Mouse (Mus musculus): ENCODE data around the gene Nceh1.

The Nceh1 gene

GRCm38 (mm10) chr3:27191856-27192255 is 9.1 kb downstream of the Nceh1 start:
- no peak for DNase-seq

DNA sequence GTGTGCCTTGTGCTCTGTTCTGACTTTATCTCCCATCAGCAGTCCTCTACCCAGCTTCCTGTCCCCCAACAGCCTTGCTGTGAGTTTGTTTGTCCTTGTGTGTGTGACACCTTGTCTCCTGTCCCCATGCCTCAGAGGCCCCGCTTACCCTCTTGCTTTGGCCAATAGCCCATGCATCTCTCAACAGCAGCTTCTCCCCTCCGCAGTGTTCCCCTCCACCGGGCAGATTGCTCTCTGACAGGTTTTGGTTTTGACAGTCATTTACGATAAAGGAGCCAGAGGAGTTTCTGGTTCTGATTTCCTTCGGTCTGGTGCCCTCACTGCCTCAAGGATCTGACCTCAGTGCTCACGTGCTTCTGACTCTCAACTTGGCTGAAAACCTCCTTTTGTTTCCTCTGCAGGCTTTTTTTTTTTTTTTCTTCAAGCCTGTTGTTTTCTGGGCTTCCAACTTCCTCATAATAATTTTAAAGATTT is 11.1 kb downstream of the Nceh1 start:
- peak; percentile 68 for DNase-seq

DNA sequence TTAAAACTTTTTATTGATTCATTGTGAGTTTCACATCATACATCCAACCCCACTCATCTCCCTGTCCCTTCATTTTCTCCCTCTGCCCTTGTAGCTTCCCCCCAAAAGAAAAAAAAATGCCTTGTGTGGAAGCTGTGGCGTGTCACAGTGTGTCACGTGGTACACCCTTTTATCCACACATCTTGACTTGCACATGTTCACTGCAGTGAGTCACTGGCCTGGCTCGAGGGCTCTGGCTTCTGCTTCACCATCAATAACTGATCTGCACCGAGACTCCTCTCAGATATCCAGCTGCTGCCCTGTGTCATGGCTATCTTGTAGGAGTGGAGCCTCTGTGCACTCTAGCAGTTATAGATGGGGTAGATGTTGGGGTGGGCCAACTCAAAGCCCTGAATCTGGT is 12.4 kb downstream of the Nceh1 start:
- no peak for DNase-seq

- DNase-seq, result no peak
Observed at GRCm38 (mm10) chr3:27195573-27196227, 12.9 kb downstream of the Nceh1 start.

- DNase-seq, result no peak
Observed at GRCm38 (mm10) chr3:27196529-27196928, 13.8 kb downstream of the Nceh1 start.

DNA sequence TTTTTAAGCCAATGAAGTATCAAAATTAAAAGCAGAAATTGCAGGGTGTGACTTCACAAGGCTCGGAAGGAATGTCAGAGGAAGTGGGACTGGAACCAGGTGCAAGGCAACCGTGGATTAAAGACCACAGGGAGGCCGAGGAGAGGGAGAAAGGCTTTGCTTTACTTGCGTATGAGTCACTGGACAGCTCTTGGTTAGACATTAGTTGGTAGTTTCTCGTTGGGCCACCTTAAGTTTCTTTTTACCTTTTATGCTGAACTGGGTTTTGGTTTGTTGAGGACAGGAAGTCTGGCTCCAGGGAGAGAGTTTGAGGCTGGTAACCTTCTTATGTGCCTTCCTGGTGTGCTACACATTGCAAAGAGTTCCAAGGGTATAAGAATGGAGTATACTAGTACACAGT is 15.1 kb downstream of the Nceh1 start:
- DNase-seq, result no peak

DNA sequence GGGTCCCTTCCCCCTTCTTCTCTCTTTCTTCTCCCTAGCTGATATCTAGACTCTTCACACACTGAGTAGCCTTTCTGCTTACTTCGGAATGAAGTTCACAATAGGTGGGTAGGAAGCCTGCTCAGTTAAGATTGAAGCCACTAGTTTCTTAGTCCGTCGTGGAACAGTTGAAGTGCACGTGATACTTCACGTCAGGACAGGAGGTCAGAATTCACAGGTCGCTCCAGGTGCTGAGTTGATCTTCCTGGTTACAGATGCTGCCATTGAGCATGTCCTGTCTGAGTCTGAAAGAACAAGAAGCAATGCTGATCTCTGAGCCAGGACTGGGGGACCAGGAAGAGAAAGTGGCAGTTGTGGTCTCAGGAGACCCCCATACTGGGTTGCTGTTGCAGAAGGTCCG is 16.4 kb downstream of the Nceh1 start:
- no peak for DNase-seq

DNA sequence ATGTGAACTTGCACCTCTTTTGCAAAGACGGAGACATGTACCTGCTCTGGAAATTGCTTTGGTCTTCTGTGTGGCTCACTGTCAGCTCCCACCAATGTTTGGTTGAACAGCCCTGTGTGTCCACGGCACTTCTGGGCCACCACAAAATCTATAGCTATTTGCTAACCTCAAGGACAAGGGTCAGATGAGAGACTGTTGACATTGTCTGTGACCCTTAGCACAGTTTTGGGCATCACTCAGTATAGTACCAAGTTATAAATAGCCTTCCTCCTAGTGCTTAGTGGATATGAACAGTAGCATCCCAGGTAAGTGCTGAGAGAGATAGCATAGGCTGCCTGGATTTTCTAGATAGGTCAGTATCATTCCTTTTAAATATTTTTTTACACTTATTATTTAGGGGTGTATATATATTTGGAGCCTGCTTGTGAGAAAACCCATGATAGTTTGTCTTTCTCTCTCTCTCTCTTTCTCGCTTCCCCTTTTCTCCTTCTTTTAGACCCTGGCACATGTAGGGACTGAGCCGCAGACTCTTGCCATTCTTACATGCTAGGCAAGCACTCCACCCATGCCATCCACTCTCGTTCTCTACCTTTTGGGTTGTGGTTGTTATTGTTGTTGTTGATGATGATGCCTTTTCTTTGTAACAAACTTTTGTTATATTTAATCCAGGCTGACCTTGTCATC is 19.1 kb downstream of the Nceh1 start:
- DNase-seq, result no peak

DNA sequence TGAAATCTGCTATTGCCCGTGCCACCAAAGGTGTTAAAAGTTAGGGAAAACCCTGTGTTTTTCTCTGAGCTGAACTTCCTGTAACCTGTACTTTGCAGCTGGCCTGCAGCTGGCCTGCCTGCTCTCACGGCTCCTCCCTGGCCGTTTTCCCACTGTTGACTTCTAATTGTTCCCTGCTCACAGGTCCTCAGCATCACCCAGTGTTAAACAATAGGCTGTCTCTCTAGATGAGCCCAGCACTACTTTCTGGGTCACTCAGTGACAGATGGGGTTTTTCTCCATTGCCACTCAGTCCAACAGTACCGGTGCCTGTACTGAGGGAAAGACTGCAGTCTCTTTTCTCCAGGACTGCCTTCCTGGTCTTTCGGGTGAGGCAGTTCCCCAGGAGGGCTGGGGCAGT is 22.3 kb downstream of the Nceh1 start:
- no peak for DNase-seq

DNA sequence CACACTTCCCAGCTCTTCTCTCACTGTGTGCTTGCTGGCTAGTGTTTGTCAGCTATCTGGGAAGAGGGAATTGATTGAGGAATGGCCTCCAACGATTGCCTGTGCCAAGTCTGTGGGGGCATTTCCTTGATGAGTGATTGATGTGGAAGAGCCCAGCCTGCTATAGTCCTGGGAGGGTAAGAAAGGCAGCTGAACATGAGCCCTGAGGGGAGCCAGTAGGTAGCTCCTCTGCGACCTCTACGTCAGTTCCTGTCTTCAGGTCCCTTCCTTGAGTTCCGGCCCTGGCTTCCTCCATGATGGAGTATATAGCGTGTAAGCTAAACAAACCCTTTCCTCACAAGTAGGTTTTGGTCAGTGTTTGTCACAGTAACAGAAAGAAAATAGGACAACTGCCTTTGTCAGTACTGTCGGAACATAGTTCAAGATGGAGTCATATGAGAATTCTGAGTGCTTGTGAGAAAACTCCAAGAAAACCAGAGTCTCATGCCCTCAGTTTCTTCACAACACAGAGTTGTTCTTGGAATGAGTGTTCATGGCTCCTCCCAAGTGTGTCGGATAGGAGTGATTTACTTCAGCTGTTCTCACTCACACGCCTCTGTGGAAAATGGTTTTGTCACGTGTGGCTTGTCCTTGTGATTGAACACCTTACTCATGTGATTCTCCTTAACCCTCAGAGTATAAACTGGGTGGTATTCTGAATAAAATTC is 22.9 kb downstream of the Nceh1 start:
- DNase-seq, result no peak

DNA sequence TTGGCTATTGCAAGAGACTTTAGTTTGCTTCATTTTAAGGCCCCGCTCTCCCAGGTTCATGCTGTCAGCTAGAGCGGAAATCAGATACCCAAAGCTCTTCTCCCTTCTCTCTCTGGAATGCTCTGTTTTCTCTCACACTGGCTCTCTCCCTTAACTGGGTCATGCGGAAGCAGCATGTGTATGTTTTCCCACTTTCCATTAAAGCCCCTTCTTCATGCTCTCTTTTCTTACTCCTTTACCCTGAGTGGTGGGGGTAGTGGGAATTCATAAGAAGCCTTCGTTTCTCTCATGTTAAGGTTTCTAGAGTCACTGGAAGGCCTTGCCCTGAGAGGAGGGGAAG is 23.4 kb downstream of the Nceh1 start:
- DNase-seq, result no peak

GRCm38 (mm10) chr3:27206577-27206976 is 23.8 kb downstream of the Nceh1 start:
- DNase-seq, result no peak

- DNase-seq, result no peak
Observed at GRCm38 (mm10) chr3:27209707-27210106, 26.9 kb downstream of the Nceh1 start.

DNA sequence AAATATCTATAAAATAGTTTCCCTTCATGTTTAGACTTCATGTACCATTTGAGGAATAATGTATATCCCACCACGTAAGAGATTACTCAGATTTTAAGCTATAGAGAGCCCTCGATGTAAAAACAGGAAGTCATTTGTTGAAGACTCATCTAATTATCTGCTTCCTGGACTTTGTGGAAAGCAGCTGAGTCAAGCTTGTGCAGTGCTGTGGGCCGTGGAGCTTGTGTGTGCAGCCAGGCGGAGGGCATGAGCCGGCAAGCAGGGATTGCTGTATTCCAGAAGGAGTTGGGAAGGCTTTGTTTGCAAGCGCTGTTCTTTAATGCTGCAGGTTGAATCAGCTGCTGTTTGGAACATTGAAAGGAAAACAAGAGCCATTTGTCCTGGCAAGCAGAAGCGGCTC is 27.5 kb downstream of the Nceh1 start:
- no peak for DNase-seq

GRCm38 (mm10) chr3:27214016-27214816 is 31.5 kb downstream of the Nceh1 start:
- no peak for DNase-seq

GRCm38 (mm10) chr3:27217331-27217730 is 34.6 kb downstream of the Nceh1 start:
- no peak for DNase-seq

- DNase-seq, result no peak
Observed at GRCm38 (mm10) chr3:27218604-27219003, 35.8 kb downstream of the Nceh1 start.

GRCm38 (mm10) chr3:27222052-27222451 is 39.3 kb downstream of the Nceh1 start:
- no peak for DNase-seq

- no peak for DNase-seq
Observed at GRCm38 (mm10) chr3:27222488-27222887, 39.7 kb downstream of the Nceh1 start.

DNA sequence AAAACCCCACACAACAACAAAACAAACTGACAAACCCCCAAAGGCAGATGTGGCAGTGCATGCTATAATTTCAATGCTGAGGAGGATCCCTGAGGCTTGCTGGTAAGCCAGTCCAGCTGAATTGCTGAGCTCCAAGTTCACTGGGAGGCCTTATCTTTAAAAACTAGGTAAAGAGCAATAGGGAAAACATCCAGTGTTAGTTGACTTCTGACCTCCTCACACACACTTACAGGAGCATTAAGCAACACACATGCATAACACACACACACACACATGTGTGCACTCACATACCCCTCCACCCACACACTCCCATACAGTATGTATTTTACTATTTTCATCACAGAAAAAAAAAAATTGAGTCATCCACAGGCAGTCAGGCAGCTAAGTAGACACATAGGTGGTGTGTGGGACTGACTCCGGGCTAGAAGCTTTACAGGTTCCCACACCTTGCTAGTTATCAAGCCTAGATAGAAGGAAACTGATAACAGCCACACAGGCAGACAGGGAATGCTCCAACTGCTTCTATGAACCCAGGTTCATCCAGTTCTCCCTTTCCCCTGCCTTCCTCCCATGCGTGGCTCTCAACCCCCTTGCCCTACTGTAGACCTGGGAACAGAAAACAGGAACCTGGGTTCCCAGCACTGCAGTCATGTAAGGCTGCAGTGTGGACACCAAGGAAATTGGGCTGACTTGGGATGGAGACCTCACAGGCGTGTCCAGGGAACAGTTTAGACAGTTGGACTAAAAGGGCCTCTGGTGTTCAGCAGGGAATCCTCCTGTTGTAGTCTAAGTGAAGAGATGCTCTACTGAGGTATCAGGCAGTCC is 45.1 kb downstream of the Nceh1 start:
- DNase-seq, result no peak

- DNase-seq, result no peak
Observed at GRCm38 (mm10) chr3:27228530-27229309, 46.0 kb downstream of the Nceh1 start.

DNA sequence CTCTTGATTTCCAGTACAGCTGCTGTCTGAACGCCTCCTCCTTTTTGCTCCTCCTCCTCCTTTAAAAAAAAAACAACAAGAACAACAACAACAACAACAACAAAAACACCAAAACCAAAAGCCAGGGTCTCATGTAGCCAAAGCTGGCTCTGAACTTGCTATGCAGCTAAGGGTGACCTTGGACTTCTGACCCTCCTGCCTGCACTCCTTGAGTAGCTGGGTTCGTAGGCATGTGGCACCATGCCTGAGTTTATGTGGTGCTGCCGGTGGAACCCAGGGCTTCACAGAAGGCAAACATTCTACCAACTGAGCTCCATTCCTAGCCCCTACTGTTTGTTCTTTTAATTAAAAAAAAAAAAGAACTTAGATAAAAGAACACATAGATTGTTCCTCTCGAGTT is 50.6 kb downstream of the Nceh1 start:
- DNase-seq, result no peak

Data from kidney, adult 18-20 months (tissue).